Mouse (Mus musculus): ENCODE measurements around the gene Lhx5.

DNA sequence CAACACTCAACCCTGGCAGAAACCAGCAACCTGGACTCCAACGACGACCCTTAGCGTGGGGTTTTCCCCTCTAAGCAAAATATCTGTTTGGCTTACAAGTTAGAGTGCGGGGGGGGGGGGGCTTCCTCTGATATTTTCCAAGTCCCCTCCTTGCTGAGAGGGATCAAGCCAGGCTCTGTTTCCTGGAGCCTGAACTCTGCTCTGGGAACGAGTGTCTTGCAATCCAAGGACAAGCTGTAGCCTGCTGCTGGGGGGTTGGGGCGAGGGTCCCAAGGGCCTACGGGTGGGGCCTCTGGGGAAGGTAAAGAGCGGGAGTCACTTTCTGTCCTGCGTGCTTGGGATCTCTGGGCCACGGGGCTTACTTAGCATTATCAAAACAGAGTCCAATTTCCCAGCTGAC, 4.9 kb upstream of the Lhx5 start:
- TF ChIP-seq CTCF (IDR thresholded peaks at IDR 0.05; ENCODE audit: low read depth, low read length) (no peak), POLR2A (IDR thresholded peaks at IDR 0.05; ENCODE audit: borderline replicate concordance, low read depth, low read length) (no peak)
